Mouse (Mus musculus): ENCODE results near the gene Kat2a. TPM values are rescaled to one million over a fixed set of nuclear protein-coding genes. Genes with fewer than 3 reads are reported as not detected.

Gene Kat2a
- total and polyA plus RNA-seq, 3 experiments: 18.8 to 94.2 (median 46.8) TPM

- ATAC-seq (ENCODE audit: extremely low read depth, insufficient number of reproducible peaks, low FRiP score, poor library complexity, severe bottlenecking) (no peak), DNase-seq (ENCODE audit: low spot score) (no peak)
- H3K4me1 ChIP-seq (ENCODE audit: insufficient read depth, low read depth, low read length): no peaks in the 10 kb centered on the region
- no peaks in the 10 kb centered on the region for H3K36me3 ChIP-seq (replicated peaks)
- H3K27me3 ChIP-seq (ENCODE audit: insufficient read depth, low read length): peaks cover 62% of the 10 kb centered on the region
- no peaks in the 10 kb centered on the region for H3K9me3 ChIP-seq (replicated peaks)
- TF ChIP-seq CTCF (IDR thresholded peaks at IDR 0.05; ENCODE audit: low read depth, low read length) (no peak), GATA2 (IDR thresholded peaks at IDR 0.05; ENCODE audit: borderline replicate concordance, low read depth, low read length) (no peak), POLR2AphosphoS5 (IDR thresholded peaks at IDR 0.05; ENCODE audit: insufficient replicate concordance, low read depth, low read length) (no peak), TAL1 (conservative IDR thresholded peaks at IDR 0.05; ENCODE audit: low read depth, low read length) (no peak), GATA1 (IDR thresholded peaks at IDR 0.05; ENCODE audit: borderline replicate concordance, low read length) (no peak)
- H3K4me3 ChIP-seq (ENCODE audit: low read depth, low read length): no peak overlapping the region
Measured at GRCm38 (mm10) chr11:100684084-100684483, 28.2 kb downstream of the Kat2a start.

- no peaks in the 10 kb centered on the region for H3K36me3 ChIP-seq (replicated peaks)
- DNase-seq (ENCODE audit: low spot score) (no peak), ATAC-seq (ENCODE audit: extremely low read depth, insufficient number of reproducible peaks, low FRiP score, poor library complexity, severe bottlenecking) (no peak)
- peaks cover 64% of the 10 kb centered on the region for H3K27me3 ChIP-seq (ENCODE audit: insufficient read depth, low read length)
- no peak overlapping the region for H3K4me3 ChIP-seq (ENCODE audit: low read depth, low read length)
- no peak for TF ChIP-seq POLR2AphosphoS5 (IDR thresholded peaks at IDR 0.05; ENCODE audit: insufficient replicate concordance, low read depth, low read length)
- no peak for TF ChIP-seq TAL1 (conservative IDR thresholded peaks at IDR 0.05; ENCODE audit: low read depth, low read length)
- TF ChIP-seq CTCF (IDR thresholded peaks at IDR 0.05; ENCODE audit: low read depth, low read length): no peak
- TF ChIP-seq GATA1 (IDR thresholded peaks at IDR 0.05; ENCODE audit: borderline replicate concordance, low read length): no peak
- no peak for TF ChIP-seq GATA2 (IDR thresholded peaks at IDR 0.05; ENCODE audit: borderline replicate concordance, low read depth, low read length)
- H3K9me3 ChIP-seq (replicated peaks): no peaks in the 10 kb centered on the region
- H3K4me1 ChIP-seq (ENCODE audit: insufficient read depth, low read depth, low read length): no peaks in the 10 kb centered on the region
Measured at GRCm38 (mm10) chr11:100682526-100682925, 29.7 kb downstream of the Kat2a start.

GRCm38 (mm10) chr11:100681826-100682225, 30.4 kb downstream of the Kat2a start:
- no peak for ATAC-seq (ENCODE audit: extremely low read depth, insufficient number of reproducible peaks, low FRiP score, poor library complexity, severe bottlenecking)
- H3K27me3 ChIP-seq (ENCODE audit: insufficient read depth, low read length): peaks cover 61% of the 10 kb centered on the region

GRCm38 (mm10) chr11:100677810-100678209, 34.5 kb downstream of the Kat2a start:
- Histone ChIP-seq H3K27me3 (ENCODE audit: insufficient read depth, low read length) (peaks cover 79% of the 10 kb centered on the region), H3K4me1 (ENCODE audit: insufficient read depth, low read depth, low read length) (no peaks in the 10 kb centered on the region), H3K9me3 (replicated peaks) (no peaks in the 10 kb centered on the region), H3K36me3 (replicated peaks) (no peaks in the 10 kb centered on the region), H3K4me3 (ENCODE audit: low read depth, low read length) (no peak overlapping the region)
- no peak for ATAC-seq (ENCODE audit: extremely low read depth, insufficient number of reproducible peaks, low FRiP score, poor library complexity, severe bottlenecking)
- TF ChIP-seq GATA2 (IDR thresholded peaks at IDR 0.05; ENCODE audit: borderline replicate concordance, low read depth, low read length) (no peak), TAL1 (conservative IDR thresholded peaks at IDR 0.05; ENCODE audit: low read depth, low read length) (no peak), GATA1 (IDR thresholded peaks at IDR 0.05; ENCODE audit: borderline replicate concordance, low read length) (no peak), CTCF (IDR thresholded peaks at IDR 0.05; ENCODE audit: low read depth, low read length) (no peak), POLR2AphosphoS5 (IDR thresholded peaks at IDR 0.05; ENCODE audit: insufficient replicate concordance, low read depth, low read length) (no peak)
- DNase-seq (ENCODE audit: low spot score): no peak

More at GRCm38 (mm10) chr11:100681826-100682225, 30.4 kb downstream of the Kat2a start:
- no peak for DNase-seq (ENCODE audit: low spot score)
- Histone ChIP-seq H3K9me3 (replicated peaks) (no peaks in the 10 kb centered on the region), H3K4me3 (ENCODE audit: low read depth, low read length) (no peak overlapping the region), H3K36me3 (replicated peaks) (no peaks in the 10 kb centered on the region), H3K4me1 (ENCODE audit: insufficient read depth, low read depth, low read length) (no peaks in the 10 kb centered on the region)
- no peak for TF ChIP-seq POLR2AphosphoS5 (IDR thresholded peaks at IDR 0.05; ENCODE audit: insufficient replicate concordance, low read depth, low read length)
- no peak for TF ChIP-seq GATA2 (IDR thresholded peaks at IDR 0.05; ENCODE audit: borderline replicate concordance, low read depth, low read length)
- TF ChIP-seq GATA1 (IDR thresholded peaks at IDR 0.05; ENCODE audit: borderline replicate concordance, low read length): no peak
- no peak for TF ChIP-seq CTCF (IDR thresholded peaks at IDR 0.05; ENCODE audit: low read depth, low read length)
- no peak for TF ChIP-seq TAL1 (conservative IDR thresholded peaks at IDR 0.05; ENCODE audit: low read depth, low read length)

GRCm38 (mm10) chr11:100673169-100673568, 39.1 kb downstream of the Kat2a start:
- H3K36me3 ChIP-seq (replicated peaks): no peaks in the 10 kb centered on the region
- DNase-seq (ENCODE audit: low spot score) (no peak), ATAC-seq (ENCODE audit: extremely low read depth, insufficient number of reproducible peaks, low FRiP score, poor library complexity, severe bottlenecking) (no peak)
- TF ChIP-seq POLR2AphosphoS5 (IDR thresholded peaks at IDR 0.05; ENCODE audit: insufficient replicate concordance, low read depth, low read length): no peak
- TF ChIP-seq CTCF (IDR thresholded peaks at IDR 0.05; ENCODE audit: low read depth, low read length): no peak
- no peak for TF ChIP-seq GATA2 (IDR thresholded peaks at IDR 0.05; ENCODE audit: borderline replicate concordance, low read depth, low read length)
- no peak for TF ChIP-seq GATA1 (IDR thresholded peaks at IDR 0.05; ENCODE audit: borderline replicate concordance, low read length)
- no peak overlapping the region for H3K4me3 ChIP-seq (ENCODE audit: low read depth, low read length)
- H3K9me3 ChIP-seq (replicated peaks): no peaks in the 10 kb centered on the region
- no peaks in the 10 kb centered on the region for H3K4me1 ChIP-seq (ENCODE audit: insufficient read depth, low read depth, low read length)
- peaks cover 67% of the 10 kb centered on the region for H3K27me3 ChIP-seq (ENCODE audit: insufficient read depth, low read length)

- Histone ChIP-seq H3K27me3 (ENCODE audit: insufficient read depth, low read length) (peaks cover 56% of the 10 kb centered on the region), H3K36me3 (replicated peaks) (no peaks in the 10 kb centered on the region), H3K4me3 (ENCODE audit: low read depth, low read length) (no peak overlapping the region), H3K4me1 (ENCODE audit: insufficient read depth, low read depth, low read length) (no peaks in the 10 kb centered on the region), H3K9me3 (replicated peaks) (no peaks in the 10 kb centered on the region)
- ATAC-seq (ENCODE audit: extremely low read depth, insufficient number of reproducible peaks, low FRiP score, poor library complexity, severe bottlenecking) (no peak), DNase-seq (ENCODE audit: low spot score) (no peak)
- TF ChIP-seq GATA1 (IDR thresholded peaks at IDR 0.05; ENCODE audit: borderline replicate concordance, low read length): no peak
- TF ChIP-seq GATA2 (IDR thresholded peaks at IDR 0.05; ENCODE audit: borderline replicate concordance, low read depth, low read length): no peak
- TF ChIP-seq CTCF (IDR thresholded peaks at IDR 0.05; ENCODE audit: low read depth, low read length): no peak
- TF ChIP-seq POLR2AphosphoS5 (IDR thresholded peaks at IDR 0.05; ENCODE audit: insufficient replicate concordance, low read depth, low read length): no peak
- no peak for TF ChIP-seq TAL1 (conservative IDR thresholded peaks at IDR 0.05; ENCODE audit: low read depth, low read length)
Measured at GRCm38 (mm10) chr11:100671956-100672355, 40.3 kb downstream of the Kat2a start.
